Mouse (Mus musculus) fat pad, adult 2 months (tissue): Measurements from ENCODE around the gene Cuta.
"Not testable (repeated sequence)": the region's sequence is repeated elsewhere in the genome, so short reads cannot be mapped to it uniquely, and the experiment has no call there.

Source experiments
- DNase-seq: peaks from one replicate; pipeline ENCODE4 v3.0.0-alpha.2; 2011; ENCODE audit warnings: low read depth, low spot score; ENCODE audit errors: extremely low read depth

Cuta gene

DNA sequence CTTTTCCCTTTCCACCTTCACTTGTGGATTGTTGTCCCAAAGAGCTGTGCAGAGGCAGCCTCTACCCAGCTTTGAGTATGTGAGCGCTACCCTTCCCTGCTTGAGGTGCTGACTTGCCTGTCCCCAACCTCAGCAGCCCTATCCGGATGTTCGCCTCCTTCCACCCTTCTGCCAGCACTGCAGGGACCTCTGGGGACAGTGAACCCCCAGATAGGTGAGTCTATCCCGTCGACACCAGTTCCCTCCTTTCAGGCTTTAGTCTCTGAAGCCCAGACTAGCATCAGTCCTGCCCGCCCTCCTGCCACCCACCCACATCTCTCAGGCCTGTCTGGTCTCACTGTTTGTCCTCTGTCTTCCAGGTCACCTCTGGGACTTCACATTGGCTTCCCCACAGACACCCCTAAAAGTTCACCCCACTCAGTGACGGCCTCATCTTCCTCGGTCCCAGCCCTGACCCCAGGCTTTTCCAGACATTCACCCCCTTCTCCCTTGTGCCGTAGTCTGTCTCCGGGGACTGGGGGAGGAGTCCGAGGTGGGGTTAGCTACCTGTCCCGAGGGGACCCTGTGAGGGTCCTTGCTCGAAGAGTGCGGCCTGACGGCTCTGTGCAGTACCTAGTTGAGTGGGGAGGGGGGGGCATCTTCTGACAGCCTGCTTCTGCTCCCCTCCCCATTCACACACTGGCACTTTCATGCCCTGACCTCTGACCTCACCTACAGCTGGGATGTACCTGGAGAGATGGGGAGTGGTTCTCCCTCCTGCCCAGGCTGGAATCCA, 2.3 kb downstream of the Cuta start:
- DNase-seq: no peak

DNA sequence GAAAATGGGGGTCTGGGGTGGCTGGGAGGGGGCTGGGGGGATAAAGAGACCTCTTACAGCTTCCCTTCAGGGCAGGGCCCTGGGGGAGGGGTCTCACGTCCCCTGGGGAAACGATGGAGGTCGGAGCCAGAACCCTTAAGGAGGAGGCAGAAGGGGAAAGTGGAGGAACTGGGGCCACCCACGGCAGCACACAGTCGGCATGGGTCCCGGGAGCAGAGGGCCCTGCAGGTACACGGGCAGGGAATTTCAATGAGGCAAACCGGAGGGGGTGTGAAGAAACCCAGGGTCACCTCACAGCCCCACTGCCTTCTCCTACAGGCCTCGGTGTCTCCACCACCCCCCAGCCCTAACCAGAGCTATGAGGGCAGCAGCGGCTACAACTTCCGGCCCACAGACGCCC, 2.9 kb downstream of the Cuta start:
- DNase-seq: no peak

DNA sequence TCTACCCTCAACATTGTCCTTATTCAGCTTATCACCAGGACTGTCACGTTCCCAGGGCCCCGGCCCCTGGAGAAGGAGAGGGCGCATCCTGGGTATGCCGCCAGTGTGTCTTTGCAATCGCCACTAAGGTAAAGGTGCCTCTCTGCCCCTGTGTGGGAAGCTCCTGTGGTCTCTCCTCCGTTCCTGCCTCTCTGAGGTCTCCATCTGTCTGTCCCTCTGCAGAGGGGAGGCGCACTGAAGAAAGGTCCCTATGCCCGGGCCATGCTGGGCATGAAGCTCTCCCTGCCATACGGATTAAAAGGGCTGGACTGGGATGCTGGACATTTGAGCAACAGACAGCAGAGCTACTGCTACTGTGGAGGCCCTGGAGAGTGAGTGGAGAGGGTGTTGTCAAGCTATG, 4.3 kb downstream of the Cuta start:
- no peak for DNase-seq

GRCm38 (mm10) chr17:26933885-26934827, 5.2 kb downstream of the Cuta start:
- no peak for DNase-seq

DNA sequence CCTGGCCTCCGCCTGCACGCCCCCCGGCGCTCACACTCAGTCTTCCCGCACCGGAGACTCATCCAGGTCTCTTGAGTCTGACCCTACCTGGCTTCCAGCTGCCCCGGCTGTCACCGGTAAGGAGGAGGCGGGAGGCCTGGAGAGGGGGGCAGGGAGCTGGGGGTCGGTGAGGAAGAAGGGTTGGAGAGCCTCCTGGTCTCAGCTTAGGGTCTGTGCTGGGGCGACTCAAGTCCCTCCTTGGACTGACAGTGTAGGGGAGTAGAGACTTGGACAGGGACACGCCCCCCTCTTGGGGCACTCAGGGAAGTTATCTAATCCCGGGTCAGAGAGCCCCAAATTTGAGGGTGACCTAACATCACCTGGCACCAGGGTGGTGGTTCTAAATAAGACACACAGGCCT, 6.0 kb downstream of the Cuta start:
- no peak for DNase-seq

- no peak for DNase-seq
Observed at GRCm38 (mm10) chr17:26932839-26933398, 6.5 kb downstream of the Cuta start, which contains the start of gene Phf1. TSS of gene Phf1 (plus strand) at chr17:26933052.

GRCm38 (mm10) chr17:26931795-26932194, 7.6 kb downstream of the Cuta start:
- not testable (repeated sequence) for DNase-seq

DNA sequence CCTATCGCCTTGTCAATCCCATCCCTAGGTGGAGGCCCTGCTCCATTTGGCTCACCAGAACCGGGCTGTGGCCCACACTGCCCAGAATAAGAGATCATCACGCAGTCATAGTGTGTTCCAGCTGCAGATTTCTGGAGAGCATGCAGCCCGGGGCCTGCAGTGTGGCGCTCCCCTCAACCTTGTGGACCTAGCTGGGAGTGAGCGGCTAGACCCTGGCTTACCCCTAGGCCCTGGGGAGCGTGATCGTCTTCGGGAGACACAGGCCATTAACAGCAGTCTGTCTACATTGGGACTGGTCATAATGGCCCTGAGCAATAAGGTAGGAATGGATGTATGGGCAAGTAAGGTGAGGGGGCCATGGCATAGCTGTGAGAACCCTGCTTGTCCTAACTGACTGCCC, 14.0 kb downstream of the Cuta start:
- not testable (repeated sequence) for DNase-seq

GRCm38 (mm10) chr17:26922368-26922767, 17.0 kb downstream of the Cuta start:
- not testable (repeated sequence) for DNase-seq

DNA sequence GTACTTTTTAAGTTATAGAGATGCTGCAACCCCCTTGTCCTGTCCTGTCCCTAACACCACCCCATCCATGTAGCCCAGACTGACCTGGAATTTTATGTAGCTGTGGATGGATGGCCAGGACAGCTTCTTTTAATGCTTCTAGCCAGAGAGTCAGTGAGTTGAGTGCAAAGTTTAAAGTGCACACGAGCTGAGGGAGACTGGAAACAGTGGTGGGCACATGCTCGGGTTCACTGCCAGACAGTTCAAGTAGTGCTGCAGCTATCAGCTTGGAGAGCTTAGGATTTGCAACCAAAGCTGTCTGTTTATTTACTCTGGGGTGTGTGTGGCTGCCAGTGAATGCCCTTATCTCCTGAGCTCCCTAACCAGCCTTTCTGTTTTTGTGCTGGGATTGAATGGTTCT, 19.9 kb downstream of the Cuta start:
- DNase-seq: not testable (repeated sequence)

GRCm38 (mm10) chr17:26918343-26918742, 21.0 kb downstream of the Cuta start:
- DNase-seq: no peak

GRCm38 (mm10) chr17:26917560-26917959, 21.8 kb downstream of the Cuta start:
- not testable (repeated sequence) for DNase-seq

DNA sequence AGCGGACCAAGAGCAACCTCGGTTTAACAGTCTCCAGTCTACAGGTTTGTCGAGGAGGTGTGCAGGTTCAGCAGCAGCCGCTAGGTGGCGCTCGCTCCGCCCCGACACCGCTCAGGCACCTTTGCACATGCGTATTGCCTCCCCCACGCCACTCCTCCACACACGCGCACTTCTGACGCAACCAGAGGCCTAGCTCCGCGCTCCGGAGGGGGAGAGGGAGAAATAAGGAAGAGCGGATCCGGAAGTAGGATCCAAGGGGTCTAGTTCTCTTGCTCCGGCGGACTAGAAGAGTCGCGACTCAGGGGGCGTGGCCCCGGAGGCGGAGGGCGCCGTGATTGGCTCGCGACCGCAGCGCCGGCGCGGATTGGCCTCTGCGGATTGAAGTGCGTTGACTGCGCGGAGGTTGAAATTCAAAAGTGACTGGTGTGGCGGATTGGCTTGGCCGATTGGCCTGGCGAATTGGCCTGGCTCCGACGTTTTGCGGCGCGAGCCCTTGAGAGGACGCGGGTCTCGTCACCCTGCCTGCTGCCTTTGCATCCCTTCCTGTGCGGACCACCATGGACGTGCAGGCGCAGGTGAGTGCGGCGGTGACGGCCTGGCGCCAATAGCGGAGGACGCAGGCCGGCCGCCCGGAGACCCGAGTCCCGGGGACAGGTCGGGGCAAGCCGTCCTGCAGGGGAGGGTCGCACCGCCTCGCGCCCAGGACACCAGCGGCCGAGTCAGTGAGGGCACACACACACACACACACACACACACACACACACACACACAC, 22.5 kb downstream of the Cuta start, which contains the start of gene Kifc5b:
Kifc5b (plus strand) TSS at position 381 of the 772 bp plus-strand sequence.
- peak; percentile 74 for DNase-seq

DNA sequence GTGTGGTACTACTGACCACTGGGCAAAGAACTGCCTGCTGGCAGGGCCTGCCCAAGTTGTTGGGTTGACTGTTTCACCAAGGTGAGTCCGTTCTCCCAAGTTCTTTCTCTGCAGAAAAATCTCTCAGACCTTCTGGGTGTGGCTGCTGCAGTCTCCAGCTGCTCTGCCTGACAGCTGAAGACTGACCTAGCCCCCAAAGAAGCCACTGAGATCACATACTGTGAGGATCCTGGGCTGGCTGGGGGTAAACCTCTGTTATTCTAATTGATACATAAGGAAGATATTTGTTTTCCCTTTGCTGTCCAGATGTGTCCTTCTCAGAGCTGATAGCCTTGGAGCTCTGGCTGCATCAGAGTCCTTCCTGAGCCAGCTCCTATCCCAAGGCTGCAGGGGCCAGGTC, 24.1 kb downstream of the Cuta start:
- no peak for DNase-seq

- DNase-seq: not testable (repeated sequence)
Observed at GRCm38 (mm10) chr17:26907506-26907905, 31.9 kb downstream of the Cuta start.

GRCm38 (mm10) chr17:26904320-26904719, 35.0 kb downstream of the Cuta start:
- DNase-seq: no peak

DNA sequence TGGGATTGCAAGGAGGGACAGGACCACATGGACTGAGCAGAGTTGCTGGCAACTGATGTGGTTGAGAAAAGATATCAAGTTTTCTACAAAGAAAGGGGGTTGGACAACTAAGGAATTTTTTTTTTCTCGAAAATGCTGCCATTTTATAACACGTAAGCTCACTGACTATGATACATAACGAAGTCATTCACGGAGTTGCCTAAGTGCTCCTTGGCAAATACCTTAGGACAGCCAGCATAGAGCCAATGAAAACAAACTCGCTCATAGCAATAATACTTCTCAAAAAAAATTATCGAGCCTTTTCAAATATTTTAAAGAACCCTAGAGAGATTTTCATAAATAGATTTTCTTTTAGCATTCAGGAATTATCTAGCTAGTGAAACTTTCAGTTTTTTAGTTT, 38.5 kb downstream of the Cuta start:
- DNase-seq: no peak

- no peak for DNase-seq
Observed at GRCm38 (mm10) chr17:26895578-26895977, 43.8 kb downstream of the Cuta start.

DNA sequence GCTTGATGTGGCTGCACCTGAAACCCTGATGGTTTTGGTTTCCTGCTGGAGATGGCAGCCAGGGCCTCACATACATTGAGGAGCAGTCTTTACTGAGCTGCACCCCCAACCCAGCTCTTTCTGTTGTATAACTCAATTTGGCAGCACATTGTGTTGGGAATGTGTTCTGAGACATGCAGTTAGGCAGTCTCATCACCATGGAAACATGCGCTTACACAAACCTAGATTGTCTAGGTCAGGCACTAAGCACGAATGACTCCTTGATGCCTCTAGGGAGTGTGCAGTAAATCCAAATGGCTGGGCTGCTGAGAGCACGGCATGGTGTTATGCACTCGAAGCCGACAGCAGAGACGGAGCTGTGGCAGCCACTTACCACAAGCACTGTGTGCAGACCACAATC, 45.0 kb downstream of the Cuta start:
- DNase-seq: no peak

- DNase-seq: no peak
Observed at GRCm38 (mm10) chr17:26893492-26893891, 45.9 kb downstream of the Cuta start.
